Comparison of ENCODE assay signal across 8 mouse cellular contexts in the genomic region with DNA sequence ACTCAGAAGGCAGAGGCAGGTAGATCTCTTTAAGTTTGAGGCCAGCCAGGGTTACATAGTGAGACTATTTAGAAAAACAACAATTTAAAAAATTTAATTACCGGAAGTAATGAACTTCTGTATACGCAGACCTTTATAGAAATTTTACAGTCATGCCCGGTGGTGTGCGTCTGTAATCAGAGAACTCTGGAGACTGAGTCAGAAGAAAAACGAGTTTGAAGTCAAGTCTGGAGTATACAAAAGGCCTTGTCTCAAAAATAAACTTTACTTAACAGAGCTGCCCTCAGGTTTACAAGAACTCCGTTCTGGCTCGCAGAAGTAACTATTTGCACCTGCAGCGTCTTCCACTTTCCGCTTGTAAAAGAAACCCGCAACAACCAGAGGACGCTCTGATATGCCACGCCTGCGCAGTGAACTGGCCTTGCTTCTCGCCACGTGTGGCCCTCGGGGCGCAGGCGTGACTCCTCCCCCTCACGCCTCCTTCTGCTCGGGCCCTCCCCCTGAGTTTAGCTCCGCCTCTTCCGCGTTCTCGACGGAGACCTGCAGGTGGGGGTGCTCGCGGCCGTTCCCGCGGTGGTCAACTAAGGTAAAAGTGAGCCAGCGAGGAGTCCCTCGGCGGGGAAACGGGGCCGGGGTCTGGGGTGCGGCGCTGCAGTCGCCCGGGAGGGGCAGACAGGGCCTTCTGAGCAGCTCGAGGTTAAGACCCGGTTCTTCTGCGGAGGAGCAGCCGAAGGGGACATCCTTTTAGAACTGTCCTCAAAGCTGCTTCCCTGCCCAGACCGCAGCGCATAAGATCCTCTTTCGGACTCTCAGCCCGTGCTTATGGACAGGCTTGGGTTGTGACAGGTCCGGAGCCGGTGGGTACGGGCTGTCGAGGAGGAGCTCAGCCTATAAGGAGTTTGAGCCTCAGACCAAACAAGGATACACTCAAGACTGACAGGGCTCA. TPM values are rescaled to one million over a fixed set of nuclear protein-coding genes. Genes with fewer than 3 reads are reported as not detected.
A peak's percentile ranks its signal among the peaks of the same experiment; 100 is the strongest.
DNase-seq lines count a peak whose midpoint lies in the region; ATAC-seq lines count a peak whose summit lies in the region.

A gene (plus strand): TSS at position 503 of the 946 bp plus-strand sequence.

- ATAC-seq in heart, embryonic 14.5 days (ENCODE audit: insufficient number of reproducible peaks, insufficient read depth, low FRiP score, low read depth), result peak; percentile 93
- ATAC-seq in liver, embryonic 13.5 days (ENCODE audit: low read depth), result peak; percentile 94
- ATAC-seq in stomach, embryonic 16.5 days (ENCODE audit: insufficient read depth, low FRiP score), result peak; percentile 96

- peak; percentile 98 for DNase-seq in CD4-positive, CD25-positive, alpha-beta regulatory T cell, adult 2 months (ENCODE audit: low read depth, low spot score)
- peak; percentile 81 for DNase-seq in fibroblast of lung, adult 2 months (ENCODE audit: low read depth)
- peak; percentile 96 for DNase-seq in kidney, postnatal 14 days
- peak; percentile 94 for DNase-seq in liver, embryonic 13.5 days
- peak; percentile 91 for DNase-seq in neural tube, embryonic 10.5 days (ENCODE audit: extremely low spot score, low spot score)

- H3K27me3 ChIP-seq in heart, embryonic 14.5 days (ENCODE audit: control insufficient read depth, insufficient read depth, low read length), result no peaks in the 10 kb centered on the region
- H3K27me3 ChIP-seq in liver, embryonic 13.5 days, result no peaks in the 10 kb centered on the region
- H3K27me3 ChIP-seq in stomach, embryonic 16.5 days (ENCODE audit: control insufficient read depth, insufficient read depth, low read length), result no peaks in the 10 kb centered on the region

- H3K4me3 ChIP-seq in brown adipose tissue, adult 24 weeks (ENCODE audit: insufficient read depth, low read depth, low read length), result peak within 1 kb of the TSS; percentile 78
- H3K4me3 ChIP-seq in heart, embryonic 14.5 days (ENCODE audit: control insufficient read depth in 1 of 2, insufficient read depth in 1 of 2, low read depth in 1 of 2, low read length in 2 of 2), result peak within 1 kb of the TSS; percentile 71 to 85
- peak within 1 kb of the TSS; percentile 80 for H3K4me3 ChIP-seq in liver, embryonic 13.5 days (replicated peaks)
- peak within 1 kb of the TSS; percentile 87 for H3K4me3 ChIP-seq in stomach, embryonic 16.5 days (replicated peaks; ENCODE audit: low read length)

- peak within 1 kb of the TSS; percentile 77 for H3K4me2 ChIP-seq in heart, embryonic 14.5 days (ENCODE audit: low read length)
- H3K4me2 ChIP-seq in liver, embryonic 13.5 days, result peak within 1 kb of the TSS; percentile 74
- H3K4me2 ChIP-seq in stomach, embryonic 16.5 days (ENCODE audit: low read depth, low read length), result peak within 1 kb of the TSS; percentile 71

- peak within 1 kb of the TSS; percentile 79 for H3K9ac ChIP-seq in heart, embryonic 14.5 days (ENCODE audit: low read length)
- peak within 1 kb of the TSS; percentile 89 for H3K9ac ChIP-seq in liver, embryonic 13.5 days
- H3K9ac ChIP-seq in stomach, embryonic 16.5 days (ENCODE audit: low read length), result peak within 1 kb of the TSS; percentile 89

- H3K4me1 ChIP-seq in brown adipose tissue, adult 24 weeks (ENCODE audit: control insufficient read depth, insufficient read depth, insufficient read length, low read length), result peaks cover 3% of the 10 kb centered on the region
- H3K4me1 ChIP-seq in heart, embryonic 14.5 days (ENCODE audit: control insufficient read depth in 2 of 2, insufficient read depth in 2 of 2, low read length in 2 of 2), result peaks cover 0 to 6% of the 10 kb centered on the region in 2 experiments; a peak in 3 of 4 replicates
- H3K4me1 ChIP-seq in liver, embryonic 13.5 days (replicated peaks), result peaks cover 75% of the 10 kb centered on the region
- H3K4me1 ChIP-seq in stomach, embryonic 16.5 days (ENCODE audit: control insufficient read depth, insufficient read depth, low read length), result peaks cover 8% of the 10 kb centered on the region

- WGBS in heart, embryonic 14.5 days, result 2% methylated on average over 51 of the region's 51 CpGs
- WGBS in liver, embryonic 13.5 days (ENCODE audit: insufficient replicate concordance), result 1% methylated on average over 51 of the region's 51 CpGs
- WGBS in stomach, embryonic 16.5 days, result 2% methylated on average over 51 of the region's 51 CpGs

- no peaks in the 10 kb centered on the region for H3K9me3 ChIP-seq in heart, embryonic 14.5 days (ENCODE audit: control insufficient read depth, low read length)
- no peaks in the 10 kb centered on the region for H3K9me3 ChIP-seq in liver, embryonic 13.5 days (replicated peaks)
- no peaks in the 10 kb centered on the region for H3K9me3 ChIP-seq in stomach, embryonic 16.5 days (replicated peaks; ENCODE audit: control insufficient read depth, low read length)

- H3K36me3 ChIP-seq in heart, embryonic 14.5 days (ENCODE audit: control insufficient read depth, insufficient read depth, low read length), result peaks cover 18% of the 10 kb centered on the region
- peaks cover 47% of the 10 kb centered on the region for H3K36me3 ChIP-seq in liver, embryonic 13.5 days
- no peaks in the 10 kb centered on the region; the same call in 1 of the 2 replicates for H3K36me3 ChIP-seq in stomach, embryonic 16.5 days (ENCODE audit: control insufficient read depth, insufficient read depth, low read length)

- H3K27ac ChIP-seq in brown adipose tissue, adult 24 weeks (replicated peaks; ENCODE audit: low read depth, low read length), result 0 out of 2 replicates have a peak within 1 kb of the TSS, but pooled peaks have one; percentile 16
- H3K27ac ChIP-seq in heart, embryonic 14.5 days (replicated peaks in 1 of 2; ENCODE audit: control insufficient read depth in 1 of 2, insufficient read depth in 1 of 2, low read depth in 2 of 2, low read length in 2 of 2), result peak within 1 kb of the TSS; percentile 42 to 55; a peak in 3 of 4 replicates
- peak within 1 kb of the TSS; percentile 82 for H3K27ac ChIP-seq in liver, embryonic 13.5 days
- peak within 1 kb of the TSS; percentile 74 for H3K27ac ChIP-seq in stomach, embryonic 16.5 days (ENCODE audit: low read length)

RNA-seq across cellular contexts. Expression of the gene that starts here (rescaled TPM):
- polyA plus RNA-seq in brown adipose tissue, adult 24 weeks (2012; ENCODE audit: insufficient read depth, insufficient read length, missing spikeins), result 13.8 and 14.1 TPM in 2 replicates
- 16.2 and 16.7 TPM in 2 replicates for polyA plus RNA-seq in heart, embryonic 14.5 days (2014; fragmentation: Nextera tagmentation; extraction: Ambion mirVana)
- polyA plus RNA-seq in liver, embryonic 13.5 days (2015; fragmentation: Nextera tagmentation; extraction: Ambion mirVana), result 32.1 and 40.2 TPM in 2 replicates
- 42.4 and 42.5 TPM in 2 replicates for polyA plus RNA-seq in stomach, embryonic 16.5 days (2015; fragmentation: Nextera tagmentation; extraction: Ambion mirVana)

Comparison
In these comparisons a context has a peak if more than half of its experiments do, and no peak if none do; other contexts are left out.
1. Peak in every context shown above with its lines: DNase-seq, ATAC-seq, H3K4me3 ChIP-seq and H3K27ac ChIP-seq.
2. H3K27ac ChIP-seq: peak in every context shown above with its lines; median percentile 82 in liver, embryonic 13.5 days; 74 in stomach, embryonic 16.5 days; 48 in heart, embryonic 14.5 days; 16 in brown adipose tissue, adult 24 weeks.